Mouse (Mus musculus) myocyte (in vitro differentiated cells): ENCODE results near the gene Fes.

ENCODE experiments used
- MAX ChIP-seq: IDR thresholded peaks from one replicate; pipeline ENCODE4 v1.6.1; 2011; ENCODE audit warnings: low read depth, mild to moderate bottlenecking, control low read depth
- MYOD1 ChIP-seq, 3 experiments: IDR thresholded peaks; one replicate each; pipeline ENCODE4 v1.6.1; 2011; ENCODE audit warnings: control low read depth in 2 of 3, low read depth in 2 of 3, mild to moderate bottlenecking in 2 of 3, moderate library complexity in 1 of 3; ENCODE audit not compliant: insufficient read length in 2 of 3, control insufficient read depth in 1 of 3
- MYOG ChIP-seq, 3 experiments: IDR thresholded peaks; one replicate each; pipeline ENCODE4 v1.6.1; 2011; ENCODE audit warnings: control low read depth in 2 of 3, low read depth in 2 of 3, mild to moderate bottlenecking in 2 of 3; ENCODE audit not compliant: insufficient read length in 2 of 3, control insufficient read depth in 1 of 3, insufficient read depth in 1 of 3
- POLR2A ChIP-seq: IDR thresholded peaks from one replicate; pipeline ENCODE4 v1.6.1; 2011; ENCODE audit warnings: low read depth, mild to moderate bottlenecking, control low read depth, moderate library complexity; ENCODE audit not compliant: insufficient read length
- POLR2AphosphoS2 ChIP-seq: IDR thresholded peaks from one replicate; pipeline ENCODE4 v1.6.1; 2011; ENCODE audit warnings: low read depth, control low read depth; ENCODE audit not compliant: insufficient read length
- SRF ChIP-seq: IDR thresholded peaks from one replicate; pipeline ENCODE4 v1.6.1; 2011; ENCODE audit warnings: low read depth; ENCODE audit not compliant: control insufficient read depth, insufficient read length
- TCF12 ChIP-seq: IDR thresholded peaks from one replicate; pipeline ENCODE4 v1.6.1; 2011; ENCODE audit warnings: mild to moderate bottlenecking, control low read depth; ENCODE audit not compliant: poor library complexity, insufficient read depth, severe bottlenecking
- TCF3 ChIP-seq: IDR thresholded peaks from one replicate; pipeline ENCODE4 v1.6.1; 2011; ENCODE audit warnings: low read depth, control low read depth; ENCODE audit not compliant: insufficient read length
- USF1 ChIP-seq: IDR thresholded peaks from one replicate; pipeline ENCODE4 v1.6.1; 2011; ENCODE audit warnings: low read depth, mild to moderate bottlenecking, control low read depth, moderate library complexity

GRCm38 (mm10) chr7:80401860-80402641 lies 14.3 kb upstream of the Fes start:
- TF ChIP-seq POLR2AphosphoS2 (peak; percentile 22), POLR2A (no peak), MAX (no peak), SRF (no peak), MYOG (IDR thresholded peaks at IDR 0.05; ENCODE audit: control insufficient read depth in 1 of 3, insufficient read depth in 1 of 3, insufficient read length in 2 of 3, low read depth in 2 of 3) (no peak), TCF12 (no peak), USF1 (no peak), MYOD1 (IDR thresholded peaks at IDR 0.05; ENCODE audit: control insufficient read depth in 1 of 3, insufficient read length in 2 of 3, low read depth in 2 of 3) (no peak), TCF3 (no peak)
